Mouse (Mus musculus): ENCODE data around the gene Abca8b.
A peak's percentile ranks its signal among the peaks of the same experiment; 100 is the strongest.
"Not testable (repeated sequence)": the region's sequence is repeated elsewhere in the genome, so short reads cannot be mapped to it uniquely, and the experiment has no call there.

The Abca8b gene

GRCm38 (mm10) chr11:109995624-109996023 is at the start of gene Abca8b:
Gene Abca8b, minus strand, starts transcription at chr11:109995845.
- peak; percentile 56 to 72 for DNase-seq (ENCODE audit: low spot score in 2 of 2)

- DNase-seq (ENCODE audit: low spot score in 2 of 2), result no peak
Measured at GRCm38 (mm10) chr11:110037795-110038194, 42.1 kb upstream of the Abca8b start.

GRCm38 (mm10) chr11:110028913-110029695 is 33.5 kb upstream of the Abca8b start:
- DNase-seq (ENCODE audit: low spot score in 2 of 2), result no peak

- DNase-seq (ENCODE audit: low spot score in 2 of 2), result no peak
Measured at GRCm38 (mm10) chr11:110010836-110011546, 15.3 kb upstream of the Abca8b start.

- no peak for DNase-seq (ENCODE audit: low spot score in 2 of 2)
Measured at GRCm38 (mm10) chr11:109995013-109995412, 632 bp downstream of the Abca8b start.

GRCm38 (mm10) chr11:109994014-109994413 is 1.6 kb downstream of the Abca8b start:
- no peak for DNase-seq (ENCODE audit: low spot score in 2 of 2)

GRCm38 (mm10) chr11:109991270-109991669 is 4.4 kb downstream of the Abca8b start:
- DNase-seq (ENCODE audit: low spot score in 2 of 2), result no peak

- DNase-seq (ENCODE audit: low spot score in 2 of 2), result no peak
Measured at GRCm38 (mm10) chr11:109990256-109990655, 5.4 kb downstream of the Abca8b start.

GRCm38 (mm10) chr11:109988164-109988563 is 7.5 kb downstream of the Abca8b start:
- no peak for DNase-seq (ENCODE audit: low spot score in 2 of 2)

GRCm38 (mm10) chr11:109987460-109988072 is 8.1 kb downstream of the Abca8b start:
- DNase-seq (ENCODE audit: low spot score in 2 of 2), result not testable (repeated sequence)

GRCm38 (mm10) chr11:109981872-109982271 is 13.8 kb downstream of the Abca8b start:
- DNase-seq (ENCODE audit: low spot score in 2 of 2), result no peak

- no peak for DNase-seq (ENCODE audit: low spot score in 2 of 2)
Measured at GRCm38 (mm10) chr11:109970521-109970920, 25.1 kb downstream of the Abca8b start.

- no peak for DNase-seq (ENCODE audit: low spot score in 2 of 2)
Measured at GRCm38 (mm10) chr11:109961495-109962492, 33.9 kb downstream of the Abca8b start.

- DNase-seq (ENCODE audit: low spot score in 2 of 2), result no peak
Measured at GRCm38 (mm10) chr11:109955185-109955584, 40.5 kb downstream of the Abca8b start.

GRCm38 (mm10) chr11:109936915-109937314 is 58.7 kb downstream of the Abca8b start:
- DNase-seq (ENCODE audit: low spot score in 2 of 2), result no peak

- DNase-seq (ENCODE audit: low spot score in 2 of 2), result not testable (repeated sequence)
Measured at GRCm38 (mm10) chr11:109933207-109933606, 62.4 kb downstream of the Abca8b start.

- no peak for DNase-seq (ENCODE audit: low spot score in 2 of 2)
Measured at GRCm38 (mm10) chr11:109928489-109928888, 67.2 kb downstream of the Abca8b start.

- DNase-seq (ENCODE audit: low spot score in 2 of 2), result no peak
Measured at GRCm38 (mm10) chr11:109926718-109927680, 68.6 kb downstream of the Abca8b start.

GRCm38 (mm10) chr11:109922236-109922635 is 73.4 kb downstream of the Abca8b start:
- DNase-seq (ENCODE audit: low spot score in 2 of 2), result no peak

GRCm38 (mm10) chr11:109919480-109919879 is 76.2 kb downstream of the Abca8b start:
- DNase-seq (ENCODE audit: low spot score in 2 of 2), result no peak
